Comparison of ENCODE assay signal across 8 mouse cellular contexts in the genomic region with DNA sequence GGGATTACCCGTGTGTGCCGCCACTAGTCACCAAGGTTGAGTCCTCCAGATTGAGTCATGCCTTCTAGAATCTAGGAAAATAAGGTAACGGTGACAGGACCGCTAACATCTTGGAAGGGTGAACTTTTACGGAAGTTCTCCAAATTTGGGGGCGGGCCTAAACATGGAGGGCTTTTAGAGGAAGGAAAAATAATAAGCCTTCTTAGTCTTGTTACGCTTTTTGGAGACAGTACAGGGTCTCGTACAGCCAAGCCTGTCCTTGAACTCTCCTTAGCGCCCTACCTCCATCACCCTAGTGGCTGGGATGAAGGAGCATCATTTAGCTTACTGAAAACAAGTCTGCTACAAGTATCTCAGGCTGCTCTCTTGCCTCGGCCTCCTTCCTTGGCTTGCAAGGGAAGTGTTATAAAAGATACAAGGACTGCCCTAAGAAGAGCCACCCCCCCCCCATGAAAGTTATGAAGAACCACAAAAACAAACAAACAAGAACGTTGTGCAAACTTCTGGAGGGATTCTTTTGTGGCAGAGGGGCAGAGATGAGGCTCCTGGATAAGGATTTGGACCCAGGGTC. TPM values are rescaled to one million over a fixed set of nuclear protein-coding genes. Genes with fewer than 3 reads are reported as not detected.
DNase-seq lines count a peak whose midpoint lies in the region; ATAC-seq and TF ChIP-seq lines count a peak whose summit lies in the region.

No protein-coding gene starts in this region.

- peak overlapping the region; percentile 76 to 99 (median 79) for H3K4me3 ChIP-seq in CH12.LX (replicated peaks in 1 of 3; ENCODE audit: low read depth in 2 of 3, low read length in 2 of 3, poor library complexity in 1 of 3)
- peak overlapping the region; percentile 60 for H3K4me3 ChIP-seq in forebrain, embryonic 13.5 days
- H3K4me3 ChIP-seq in liver, embryonic 13.5 days (replicated peaks): peak overlapping the region; percentile 100

- in situ Hi-C loops in CH12.LX (cut with MboI; ENCODE audit: low pct_ligation_motif_present, low pct_unique_long_range_greater_than_20kb, low sequenced_read_pairs): loop anchor here (5.0 to 25.0 kb wide), 2 partner anchors 35 to 845 kb away; partner anchors contain the start of gene Nop53

- H3K9me3 ChIP-seq in CH12.LX (replicated peaks; ENCODE audit: low read length): no peaks in the 10 kb centered on the region
- no peaks in the 10 kb centered on the region for H3K9me3 ChIP-seq in forebrain, embryonic 13.5 days (replicated peaks)
- H3K9me3 ChIP-seq in liver, embryonic 13.5 days (replicated peaks): no peaks in the 10 kb centered on the region

- WGBS in forebrain, embryonic 13.5 days: 4% methylated on average over 11 of the region's 11 CpGs
- WGBS in liver, embryonic 13.5 days (ENCODE audit: insufficient replicate concordance): under 1% methylated on average over 11 of the region's 11 CpGs

- no peak for TF ChIP-seq EP300 in CH12.LX (IDR thresholded peaks at IDR 0.05; ENCODE audit: low read length)

- H3K27ac ChIP-seq in CH12.LX (ENCODE audit: insufficient read depth, low read depth): peak overlapping the region; percentile 84
- H3K27ac ChIP-seq in forebrain, embryonic 13.5 days: no peak overlapping the region
- peak overlapping the region; percentile 99 for H3K27ac ChIP-seq in liver, embryonic 13.5 days

- peak overlapping the region; percentile 68 for H3K4me2 ChIP-seq in CH12.LX (ENCODE audit: insufficient read depth, low read depth, poor library complexity, severe bottlenecking)
- peak overlapping the region; percentile 100 for H3K4me2 ChIP-seq in forebrain, embryonic 13.5 days
- peak overlapping the region; percentile 85 for H3K4me2 ChIP-seq in liver, embryonic 13.5 days

- H3K4me1 ChIP-seq in CH12.LX (ENCODE audit: control insufficient read depth in 1 of 2, insufficient read depth in 2 of 2): peaks cover 7 to 24% of the 10 kb centered on the region in 2 experiments
- peaks cover 44% of the 10 kb centered on the region for H3K4me1 ChIP-seq in forebrain, embryonic 13.5 days
- H3K4me1 ChIP-seq in liver, embryonic 13.5 days (replicated peaks): peaks cover 56% of the 10 kb centered on the region

- dilution Hi-C loops in CH12.LX (cut with MboI; ENCODE audit: extremely low pct_ligation_motif_present, extremely low pct_unique_long_range_greater_than_20kb, low sequenced_read_pairs): no loop called here

- H3K9ac ChIP-seq in CH12.LX (ENCODE audit: insufficient read depth, low read depth): peak overlapping the region; percentile 74
- peak overlapping the region; percentile 79 for H3K9ac ChIP-seq in forebrain, embryonic 13.5 days
- H3K9ac ChIP-seq in liver, embryonic 13.5 days: peak overlapping the region; percentile 99

- DNase-seq in CD4-positive, CD25-positive, alpha-beta regulatory T cell, adult 2 months (ENCODE audit: low read depth, low spot score): peak; percentile 44
- peak; percentile 49 for DNase-seq in CH12.LX (ENCODE audit: extremely low read depth)
- DNase-seq in liver, embryonic 13.5 days: no peak
- peak; percentile 18 for DNase-seq in retina, postnatal 1 day
- no peak for DNase-seq in ovary, postnatal 14 days (ENCODE audit: low spot score)
- DNase-seq in cerebellum, adult 11-12 months: no peak

- no peak for TF ChIP-seq RAD21 in CH12.LX (IDR thresholded peaks at IDR 0.05; ENCODE audit: low read depth, low read length)

- no peaks in the 10 kb centered on the region for H3K27me3 ChIP-seq in CH12.LX (replicated peaks)
- peaks cover 3% of the 10 kb centered on the region; the same call in 1 of the 2 replicates for H3K27me3 ChIP-seq in forebrain, embryonic 13.5 days
- no peaks in the 10 kb centered on the region for H3K27me3 ChIP-seq in liver, embryonic 13.5 days

- TF ChIP-seq CTCF in CH12.LX (conservative IDR thresholded peaks at IDR 0.05 in 1 of 2, IDR thresholded peaks at IDR 0.05 in 1 of 2; ENCODE audit: low read depth in 2 of 2, low read length in 2 of 2): no peak

- no peak for TF ChIP-seq POLR2A in CH12.LX (IDR thresholded peaks at IDR 0.05; ENCODE audit: low read depth, low read length)

- H3K79me2 ChIP-seq in CH12.LX (replicated peaks; ENCODE audit: control insufficient read depth, extremely low read depth, insufficient read depth, poor library complexity, severe bottlenecking): peaks cover 56% of the 10 kb centered on the region

- H3K36me3 ChIP-seq in CH12.LX (replicated peaks in 1 of 2; ENCODE audit: control insufficient read depth in 1 of 2, insufficient read depth in 1 of 2, low read length in 1 of 2): peaks cover 15 to 25% of the 10 kb centered on the region in 2 experiments
- H3K36me3 ChIP-seq in forebrain, embryonic 13.5 days (ENCODE audit: poor library complexity, severe bottlenecking): peaks cover 4% of the 10 kb centered on the region; the same call in 1 of the 2 replicates
- peaks cover 41% of the 10 kb centered on the region for H3K36me3 ChIP-seq in liver, embryonic 13.5 days

- ATAC-seq in CD4-positive, CD25-positive, alpha-beta regulatory T cell, adult 4 months: no peak
- ATAC-seq in forebrain, embryonic 13.5 days: no peak
- ATAC-seq in liver, embryonic 13.5 days (ENCODE audit: low read depth): no peak

TF ChIP-seq in CH12.LX, 34 proteins besides CTCF, POLR2A, EP300 and RAD21:
- TF ChIP-seq TCF12 (IDR thresholded peaks at IDR 0.05; ENCODE audit: low read depth, low read length) (no peak), USF2 (conservative IDR thresholded peaks at IDR 0.05; ENCODE audit: low read depth, low read length) (no peak), IRF4 (IDR thresholded peaks at IDR 0.05; ENCODE audit: low read depth, low read length) (no peak), E2F4 (IDR thresholded peaks at IDR 0.05; ENCODE audit: insufficient replicate concordance, low read depth, low read length) (no peak), MEF2A (IDR thresholded peaks at IDR 0.05; ENCODE audit: borderline replicate concordance, low read depth, low read length) (no peak), ELF1 (IDR thresholded peaks at IDR 0.05; ENCODE audit: low read depth, low read length) (peak; percentile 23; the same call in 1 of the 2 replicates), SIN3A (IDR thresholded peaks at IDR 0.05; ENCODE audit: low read length) (peak; percentile 2; the same call in 1 of the 2 replicates), HCFC1 (IDR thresholded peaks at IDR 0.05; ENCODE audit: low read depth, low read length) (no peak), NELFE (IDR thresholded peaks at IDR 0.05; ENCODE audit: low read depth, low read length) (no peak), JUN (IDR thresholded peaks at IDR 0.05; ENCODE audit: insufficient read depth, low read depth, low read length) (no peak), ZKSCAN1 (IDR thresholded peaks at IDR 0.05; ENCODE audit: borderline replicate concordance, low read depth, low read length) (no peak), MAZ (IDR thresholded peaks at IDR 0.05; ENCODE audit: low read depth, low read length) (0 out of 2 replicates have a peak, but pooled peaks have one; percentile 19), KAT2A (IDR thresholded peaks at IDR 0.05; ENCODE audit: insufficient replicate concordance, low read length) (no peak), ZMIZ1 (IDR thresholded peaks at IDR 0.05; ENCODE audit: low read depth, low read length) (0 out of 2 replicates have a peak, but pooled peaks have one; percentile 2), TBP (conservative IDR thresholded peaks at IDR 0.05; ENCODE audit: low read depth, low read length) (no peak), MAFK (IDR thresholded peaks at IDR 0.05; ENCODE audit: insufficient replicate concordance, low read length) (no peak)
TF ChIP-seq in CH12.LX: peak in this region for 4.

RNA-seq across cellular contexts. Expression of gene Slc1a5, which starts 1.5 kb away (rescaled TPM):
- polyA plus RNA-seq in CD4-positive, CD25-positive, alpha-beta regulatory T cell, adult 4 months (2017; shearing (Covaris generic)): 100 to 1,000 TPM; 142 to 182 TPM
- total RNA-seq in CH12.LX (2012; rRNA removed): 147 and 174 TPM in 2 replicates
- total RNA-seq in CH12.LX (2014; rRNA removed): 115 TPM in 2 replicates
- 191 and 245 TPM in 2 replicates for polyA plus RNA-seq in CH12.LX (2012; ENCODE audit: insufficient read length, low read depth)
- 16.0 and 17.1 TPM in 2 replicates for polyA plus RNA-seq in forebrain, embryonic 13.5 days (2015; fragmentation: Nextera tagmentation; extraction: Ambion mirVana)
- polyA plus RNA-seq in liver, embryonic 13.5 days (2015; fragmentation: Nextera tagmentation; extraction: Ambion mirVana): 92.3 and 93.0 TPM in 2 replicates

RNA-seq across cellular contexts. Expression of gene Strn4, which starts 33.0 kb away (rescaled TPM):
- polyA plus RNA-seq in CD4-positive, CD25-positive, alpha-beta regulatory T cell, adult 4 months (2017; shearing (Covaris generic)): 10 to 100 TPM; 19.2 TPM
- total RNA-seq in CH12.LX (2012; rRNA removed) (57.4 and 63.5 TPM in 2 replicates), CH12.LX (2014; rRNA removed) (41.7 and 46.0 TPM in 2 replicates)
- 69.7 and 74.5 TPM in 2 replicates for polyA plus RNA-seq in CH12.LX (2012; ENCODE audit: insufficient read length, low read depth)
- 147 and 164 TPM in 2 replicates for polyA plus RNA-seq in forebrain, embryonic 13.5 days (2015; fragmentation: Nextera tagmentation; extraction: Ambion mirVana)
- 32.8 and 34.0 TPM in 2 replicates for polyA plus RNA-seq in liver, embryonic 13.5 days (2015; fragmentation: Nextera tagmentation; extraction: Ambion mirVana)

RNA-seq across cellular contexts. Expression of gene Fkrp, which starts 33.9 kb away (rescaled TPM):
- polyA plus RNA-seq in CD4-positive, CD25-positive, alpha-beta regulatory T cell, adult 4 months (2017; shearing (Covaris generic)): 10 to 100 TPM in 1 of 2 experiments, 1 to 10 TPM in 1; 6.8 to 11.2 TPM
- 19.6 and 20.3 TPM in 2 replicates for total RNA-seq in CH12.LX (2012; rRNA removed)
- 13.0 and 16.5 TPM in 2 replicates for total RNA-seq in CH12.LX (2014; rRNA removed)
- polyA plus RNA-seq in CH12.LX (2012; ENCODE audit: insufficient read length, low read depth): 19.6 and 23.4 TPM in 2 replicates
- polyA plus RNA-seq in forebrain, embryonic 13.5 days (2015; fragmentation: Nextera tagmentation; extraction: Ambion mirVana): 24.0 and 28.0 TPM in 2 replicates
- polyA plus RNA-seq in liver, embryonic 13.5 days (2015; fragmentation: Nextera tagmentation; extraction: Ambion mirVana): 10.0 and 10.7 TPM in 2 replicates

RNA-seq across cellular contexts. Expression of gene Ap2s1, which starts 44.4 kb away (rescaled TPM):
- 10 to 100 TPM; 60.7 to 73.1 TPM for polyA plus RNA-seq in CD4-positive, CD25-positive, alpha-beta regulatory T cell, adult 4 months (2017; shearing (Covaris generic))
- total RNA-seq in CH12.LX (2012; rRNA removed) (232 and 234 TPM in 2 replicates), CH12.LX (2014; rRNA removed) (202 and 213 TPM in 2 replicates)
- 167 and 180 TPM in 2 replicates for polyA plus RNA-seq in CH12.LX (2012; ENCODE audit: insufficient read length, low read depth)
- 328 and 333 TPM in 2 replicates for polyA plus RNA-seq in forebrain, embryonic 13.5 days (2015; fragmentation: Nextera tagmentation; extraction: Ambion mirVana)
- 195 and 202 TPM in 2 replicates for polyA plus RNA-seq in liver, embryonic 13.5 days (2015; fragmentation: Nextera tagmentation; extraction: Ambion mirVana)

Comparison
In these comparisons a context has a peak if more than half of its experiments do, and no peak if none do; other contexts are left out.
1. DNase-seq: peak in CD4-positive, CD25-positive, alpha-beta regulatory T cell, adult 2 months (single experiment), CH12.LX (single experiment) and retina, postnatal 1 day (single experiment); none in liver, embryonic 13.5 days (single experiment), ovary, postnatal 14 days (single experiment) and cerebellum, adult 11-12 months (single experiment).
2. Peak in every context shown above with its lines, with median percentiles within 50 percentile points of each other: H3K4me2 ChIP-seq, H3K4me3 ChIP-seq and H3K9ac ChIP-seq.